Mouse (Mus musculus) hindbrain, embryonic 16.5 days (tissue): ENCODE measurements around the gene 4833420G17Rik. TPM values are rescaled to one million over a fixed set of nuclear protein-coding genes. Genes with fewer than 3 reads are reported as not detected.
"Not testable (repeated sequence)": the region's sequence is repeated elsewhere in the genome, so short reads cannot be mapped to it uniquely, and the experiment has no call there.

Experiments used
- ATAC-seq: fragments of 200-750 bp; cut with Nextera tagmentation; 2 replicates; pipeline ENCODE4 v1.8.0; 2017; ENCODE audit warnings: moderate TSS enrichment, moderate library complexity
- H3K27ac ChIP-seq: fragments of 300-500 bp; sonication (generic); 2 replicates; pipeline ENCODE4 v1.5.1; 2014; ENCODE audit warnings: low read depth, mild to moderate bottlenecking, control low read depth, low read length, moderate library complexity
- H3K27me3 ChIP-seq: fragments of 300-500 bp; sonication (generic); replicated peaks from 2 replicates; pipeline ENCODE4 v1.6.1; 2014; ENCODE audit warnings: low read length; ENCODE audit not compliant: control insufficient read depth, insufficient read depth
- H3K36me3 ChIP-seq: fragments of 300-500 bp; sonication (generic); 2 replicates; pipeline ENCODE4 v1.6.1; 2014; ENCODE audit warnings: mild to moderate bottlenecking, low read length, moderate library complexity, mixed read lengths; ENCODE audit not compliant: control insufficient read depth, insufficient read depth
- H3K4me1 ChIP-seq: fragments of 300-500 bp; sonication (generic); 2 replicates; pipeline ENCODE4 v1.6.1; 2014; ENCODE audit warnings: low read depth, low read length; ENCODE audit not compliant: control insufficient read depth, insufficient read depth
- H3K4me2 ChIP-seq: fragments of 300-500 bp; sonication (generic); 2 replicates; pipeline ENCODE4 v1.6.1; 2014; ENCODE audit warnings: mild to moderate bottlenecking, low read length, control low read depth, moderate library complexity
- H3K4me3 ChIP-seq: fragments of 300-500 bp; sonication (generic); 2 replicates; pipeline ENCODE4 v1.5.1; 2014; ENCODE audit warnings: mild to moderate bottlenecking, low read length, control low read depth, moderate library complexity
- H3K9ac ChIP-seq: fragments of 300-500 bp; sonication (generic); 2 replicates; pipeline ENCODE4 v1.6.1; 2014; ENCODE audit warnings: low read depth, mild to moderate bottlenecking, control low read depth, low read length, moderate library complexity
- H3K9me3 ChIP-seq: fragments of 300-500 bp; sonication (generic); 2 replicates; pipeline ENCODE4 v1.6.1; 2014; ENCODE audit warnings: mild to moderate bottlenecking, low read length, moderate library complexity; ENCODE audit not compliant: control insufficient read depth
- WGBS: fragments of 180-500 bp; shearing (Covaris S2); extraction: QIAGEN DNeasy Blood & Tissue Kit; methylation state at CpG from one replicate; pipeline ENCODE4 v1.1.7; 2014; 5-methylcytosine and 5-hydroxymethylcytosine counted together
- polyA plus RNA-seq: library from polyadenylated mRNA; unstranded; fragments of >200 nt; fragmentation: Nextera tagmentation; extraction: Ambion mirVana; gene quantifications from 2 replicates; pipeline ENCODE4 v1.2.1, GENCODE M21; 2015

The 4833420G17Rik gene
- polyA plus RNA-seq, 1 experiment from 2014 or later, result 65.9 TPM

GRCm38 (mm10) chr13:119456342-119456741 is 6.2 kb upstream of the 4833420G17Rik start:
- Histone ChIP-seq H3K9me3 (no peaks in the 10 kb centered on the region), H3K36me3 (peaks cover 10% of the 10 kb centered on the region), H3K4me3 (no peak overlapping the region), H3K4me1 (no peaks in the 10 kb centered on the region), H3K9ac (no peak overlapping the region), H3K4me2 (no peak overlapping the region), H3K27ac (no peak overlapping the region), H3K27me3 (no peaks in the 10 kb centered on the region)
- no peak for ATAC-seq
- WGBS, result 94% methylated on average over 7 of the region's 7 CpGs

GRCm38 (mm10) chr13:119461900-119462595 is 520 bp upstream of the 4833420G17Rik start:
- Histone ChIP-seq H3K4me2 (peak overlapping the region; percentile 62), H3K27ac (peak overlapping the region; percentile 85), H3K9me3 (no peaks in the 10 kb centered on the region), H3K27me3 (no peaks in the 10 kb centered on the region), H3K9ac (peak overlapping the region; percentile 72), H3K4me3 (peak overlapping the region; percentile 68), H3K36me3 (peaks cover 3% of the 10 kb centered on the region; the same call in 1 of the 2 replicates), H3K4me1 (peaks cover 18% of the 10 kb centered on the region)
- peak; percentile 79 for ATAC-seq
- WGBS, result 13% methylated on average over 10 of the region's 10 CpGs

- Histone ChIP-seq H3K36me3 (peaks cover 41% of the 10 kb centered on the region), H3K4me2 (no peak overlapping the region), H3K9me3 (no peaks in the 10 kb centered on the region), H3K4me1 (no peaks in the 10 kb centered on the region), H3K4me3 (no peak overlapping the region), H3K9ac (no peak overlapping the region), H3K27me3 (no peaks in the 10 kb centered on the region), H3K27ac (no peak overlapping the region)
- no peak for ATAC-seq
- WGBS, result 88% methylated on average over 9 of the region's 9 CpGs
Measured at GRCm38 (mm10) chr13:119476631-119477030, 14.1 kb downstream of the 4833420G17Rik start.

GRCm38 (mm10) chr13:119477789-119478188 is 15.2 kb downstream of the 4833420G17Rik start:
- Histone ChIP-seq H3K4me1 (no peaks in the 10 kb centered on the region), H3K4me3 (no peak overlapping the region), H3K27me3 (no peaks in the 10 kb centered on the region), H3K9ac (no peak overlapping the region), H3K36me3 (peaks cover 34% of the 10 kb centered on the region), H3K4me2 (no peak overlapping the region), H3K9me3 (no peaks in the 10 kb centered on the region), H3K27ac (no peak overlapping the region)
- 91% methylated on average over 2 of the region's 2 CpGs for WGBS
- no peak for ATAC-seq

- H3K4me1 ChIP-seq, result no peaks in the 10 kb centered on the region
- peak overlapping the region; percentile 27 for H3K4me2 ChIP-seq
- peaks cover 13% of the 10 kb centered on the region for H3K9me3 ChIP-seq
- no peak for ATAC-seq
- H3K36me3 ChIP-seq, result peaks cover 9% of the 10 kb centered on the region; the same call in 1 of the 2 replicates
- no peaks in the 10 kb centered on the region for H3K27me3 ChIP-seq
- H3K27ac ChIP-seq, result no peak overlapping the region
- whole genome bisulfite sequencing, result 68% methylated on average over 7 of the region's 7 CpGs
- H3K4me3 ChIP-seq, result no peak overlapping the region
- H3K9ac ChIP-seq, result no peak overlapping the region
Measured at GRCm38 (mm10) chr13:119487354-119487753, 24.8 kb downstream of the 4833420G17Rik start.

- ATAC-seq, result no peak
- H3K9me3 ChIP-seq, result peaks cover 13% of the 10 kb centered on the region
- peak within 1 kb of the TSS; percentile 29; the same call in 1 of the 2 replicates for H3K27ac ChIP-seq
- 89% methylated on average over 86 of the region's 87 CpGs for WGBS
- no peaks in the 10 kb centered on the region for H3K27me3 ChIP-seq
- H3K4me2 ChIP-seq, result peak within 1 kb of the TSS; percentile 27
- H3K36me3 ChIP-seq, result peaks cover 9% of the 10 kb centered on the region; the same call in 1 of the 2 replicates
- H3K4me1 ChIP-seq, result no peaks in the 10 kb centered on the region
- no peak within 1 kb of the TSS for H3K4me3 ChIP-seq
- H3K9ac ChIP-seq, result peak within 1 kb of the TSS; percentile 25
Measured at GRCm38 (mm10) chr13:119487880-119488580, 25.5 kb downstream of the 4833420G17Rik start, which contains the start of the genes Tmem267 and 3110070M22Rik. Gene Tmem267, plus strand, starts transcription at chr13:119488039. Gene 3110070M22Rik, minus strand, starts transcription at chr13:119488383.

GRCm38 (mm10) chr13:119492083-119492482 is 29.5 kb downstream of the 4833420G17Rik start:
- not testable (repeated sequence) for H3K4me3 ChIP-seq, H3K36me3 ChIP-seq, H3K4me2 ChIP-seq, H3K9ac ChIP-seq, H3K27ac ChIP-seq, H3K27me3 ChIP-seq, ATAC-seq, H3K4me1 ChIP-seq
- H3K9me3 ChIP-seq, result peaks cover 18% of the 10 kb centered on the region
- 94% methylated on average over 10 of the region's 10 CpGs for WGBS

- ATAC-seq, result peak; percentile 55
- not testable (repeated sequence) for H3K4me1 ChIP-seq, H3K9ac ChIP-seq, H3K36me3 ChIP-seq, H3K27ac ChIP-seq, H3K4me3 ChIP-seq, H3K4me2 ChIP-seq, H3K27me3 ChIP-seq
- peaks cover 16% of the 10 kb centered on the region for H3K9me3 ChIP-seq
- WGBS, result 98% methylated on average over 11 of the region's 22 CpGs
Measured at GRCm38 (mm10) chr13:119494938-119495337, 32.4 kb downstream of the 4833420G17Rik start.
